Mouse (Mus musculus): ENCODE data around the gene Alk.
A peak's percentile ranks its signal among the peaks of the same experiment; 100 is the strongest.

Alk gene

DNA sequence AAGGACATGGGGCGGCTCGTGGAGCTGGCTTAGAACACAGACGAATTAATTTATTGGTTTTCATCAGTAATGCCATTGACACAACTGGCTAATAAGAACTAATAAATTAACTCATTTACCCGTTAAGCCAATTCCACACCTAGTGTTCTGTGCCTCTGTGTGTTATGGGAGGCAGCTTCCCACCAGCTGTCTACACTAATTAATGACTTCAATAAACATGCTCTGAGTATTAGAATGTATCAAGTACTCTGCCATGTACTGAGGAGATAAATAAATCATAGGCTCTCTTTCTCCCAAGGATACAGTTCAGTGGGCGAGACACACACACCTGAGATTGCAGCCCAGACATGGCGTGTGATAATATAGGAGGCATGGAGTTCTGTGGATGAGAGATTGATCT is 723.1 kb downstream of the Alk start:
- no peak for DNase-seq (ENCODE audit: low spot score in 2 of 2)

DNA sequence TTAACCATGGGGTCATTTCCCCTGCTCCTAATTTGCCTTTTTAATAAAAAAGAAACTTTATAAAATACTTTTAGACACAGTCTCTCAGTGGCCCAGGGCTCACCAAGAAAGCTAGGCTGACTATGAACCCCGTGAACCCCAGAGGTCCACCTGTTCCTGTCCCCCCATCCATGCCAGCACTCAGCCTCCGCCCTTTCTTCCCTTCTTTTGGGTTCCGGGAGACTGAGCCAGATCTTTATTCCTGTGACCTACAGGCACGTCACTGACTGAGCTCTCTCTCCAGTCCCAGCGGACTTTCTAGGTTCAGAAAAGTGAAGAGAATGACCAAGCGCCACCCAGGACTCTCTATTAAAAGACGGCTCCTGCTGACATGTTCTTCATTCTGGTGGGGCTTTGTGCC is 728.9 kb downstream of the Alk start:
- no peak for DNase-seq (ENCODE audit: low spot score in 2 of 2)

DNA sequence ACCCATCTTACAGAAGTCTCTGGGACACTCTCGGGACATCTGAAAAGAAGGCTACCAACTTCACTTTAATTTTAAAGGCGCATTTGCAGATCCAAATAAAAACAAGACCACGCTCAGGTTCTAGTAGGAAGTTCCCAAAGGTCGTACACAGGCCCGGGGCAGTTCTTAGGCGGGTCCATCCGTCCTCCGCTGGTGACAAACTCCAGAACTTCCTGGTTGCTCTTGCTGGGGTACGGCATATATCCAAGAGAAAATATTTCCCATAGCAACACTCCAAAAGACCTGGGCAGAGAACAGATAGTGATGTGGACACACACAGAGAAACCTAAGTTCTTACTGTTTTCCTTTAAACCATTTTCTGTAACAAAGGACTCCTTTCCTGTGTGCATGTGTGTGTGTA is 729.6 kb downstream of the Alk start:
- DNase-seq (ENCODE audit: low spot score in 2 of 2) = no peak

GRCm38 (mm10) chr17:71874077-71874476 is 730.4 kb downstream of the Alk start:
- peak; percentile 27 to 56 for DNase-seq (ENCODE audit: low spot score in 2 of 2)

DNA sequence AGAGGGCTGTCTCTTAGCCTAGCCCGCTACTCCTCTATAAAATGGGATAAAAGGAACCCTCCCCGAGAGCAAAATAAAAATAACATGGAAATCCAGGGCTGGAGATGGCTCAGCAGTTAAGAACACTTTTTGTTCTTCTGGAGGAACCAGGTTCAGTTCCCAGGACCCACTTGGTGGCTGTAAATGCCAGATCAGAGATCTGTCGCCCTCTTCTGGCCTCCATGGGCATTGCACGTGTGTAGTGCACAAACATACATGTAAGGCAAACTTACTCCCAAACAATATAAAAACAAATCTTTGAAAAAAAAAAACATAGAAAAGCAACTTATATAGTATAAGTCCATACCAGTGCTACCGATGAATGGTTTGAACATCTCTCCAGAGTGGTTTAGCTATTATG is 731.5 kb downstream of the Alk start:
- peak in 1 of 2 experiments; percentile 12 for DNase-seq (ENCODE audit: low spot score in 2 of 2)

- no peak for DNase-seq (ENCODE audit: low spot score in 2 of 2)
These were observed 732.4 kb downstream of the Alk start for GRCm38 (mm10) chr17:71871981-71872380.

GRCm38 (mm10) chr17:71870641-71871040 is 733.8 kb downstream of the Alk start:
- no peak for DNase-seq (ENCODE audit: low spot score in 2 of 2)

- DNase-seq (ENCODE audit: low spot score in 2 of 2) = no peak
These were observed 734.2 kb downstream of the Alk start for GRCm38 (mm10) chr17:71870232-71870621.

GRCm38 (mm10) chr17:71869372-71870231 is 734.8 kb downstream of the Alk start:
- DNase-seq (ENCODE audit: low spot score in 2 of 2) = peak in 1 of 2 experiments; percentile 33

DNA sequence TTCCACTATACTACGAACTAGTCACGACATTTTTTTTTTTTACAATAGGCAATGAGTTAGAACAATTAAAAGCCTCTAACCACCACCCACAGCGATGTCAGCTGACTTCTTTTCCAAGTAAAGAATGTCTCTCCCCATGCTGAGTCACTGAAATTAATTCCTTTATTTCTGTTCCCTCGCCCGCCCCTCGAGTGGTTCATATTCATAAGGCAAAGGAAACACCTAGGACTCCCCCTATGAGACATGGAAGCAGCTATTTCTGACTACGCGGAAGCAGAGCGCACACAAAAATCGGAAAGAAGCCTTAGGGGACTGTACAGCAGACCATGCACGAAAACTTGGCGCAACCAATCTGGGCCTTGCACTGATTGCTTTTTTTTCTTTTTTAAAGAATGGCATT is 735.6 kb downstream of the Alk start:
- DNase-seq (ENCODE audit: low spot score in 2 of 2) = no peak

GRCm38 (mm10) chr17:71867892-71868291 is 736.5 kb downstream of the Alk start:
- no peak for DNase-seq (ENCODE audit: low spot score in 2 of 2)

GRCm38 (mm10) chr17:71865437-71865836 is 739.0 kb downstream of the Alk start:
- no peak for DNase-seq (ENCODE audit: low spot score in 2 of 2)

DNA sequence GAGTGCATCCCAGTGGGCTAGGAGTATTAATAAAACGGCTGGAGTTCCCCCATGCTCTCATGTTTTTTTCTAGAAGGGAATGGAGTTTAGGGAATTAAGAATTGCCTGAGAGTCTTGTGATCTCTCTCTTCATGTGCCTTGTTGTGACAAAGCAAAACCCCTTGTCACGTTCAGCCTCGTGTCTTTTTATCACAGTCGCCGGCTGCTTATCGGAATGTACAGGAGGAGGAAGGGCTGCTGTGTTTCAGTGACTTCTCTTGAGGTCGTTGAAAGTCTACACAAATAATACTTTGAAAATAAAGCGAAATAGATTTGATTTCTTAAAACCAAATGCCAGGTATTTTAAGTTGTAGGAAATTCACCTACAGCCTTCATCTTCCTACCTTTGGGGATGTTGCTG is 740.4 kb downstream of the Alk start:
- DNase-seq (ENCODE audit: low spot score in 2 of 2) = no peak

DNA sequence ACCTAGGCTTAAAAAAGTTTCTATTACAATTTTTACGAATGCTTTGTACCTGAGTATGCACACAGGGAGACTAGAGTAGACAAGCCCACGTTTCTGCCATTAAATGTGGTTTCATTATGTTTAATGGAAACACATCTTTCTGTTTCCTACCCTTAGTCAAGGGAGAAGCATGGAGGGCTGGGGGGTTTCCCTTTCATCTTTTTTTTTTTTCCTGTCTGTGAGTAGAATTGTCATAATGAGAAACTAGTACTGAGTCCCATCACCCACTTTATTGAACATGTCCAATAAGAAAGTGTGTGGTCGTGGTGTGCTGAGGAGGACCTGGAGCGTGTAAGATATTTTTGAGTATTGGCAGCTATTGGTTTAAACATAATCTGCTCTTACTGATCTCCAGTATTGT is 741.5 kb downstream of the Alk start:
- no peak for DNase-seq (ENCODE audit: low spot score in 2 of 2)

DNA sequence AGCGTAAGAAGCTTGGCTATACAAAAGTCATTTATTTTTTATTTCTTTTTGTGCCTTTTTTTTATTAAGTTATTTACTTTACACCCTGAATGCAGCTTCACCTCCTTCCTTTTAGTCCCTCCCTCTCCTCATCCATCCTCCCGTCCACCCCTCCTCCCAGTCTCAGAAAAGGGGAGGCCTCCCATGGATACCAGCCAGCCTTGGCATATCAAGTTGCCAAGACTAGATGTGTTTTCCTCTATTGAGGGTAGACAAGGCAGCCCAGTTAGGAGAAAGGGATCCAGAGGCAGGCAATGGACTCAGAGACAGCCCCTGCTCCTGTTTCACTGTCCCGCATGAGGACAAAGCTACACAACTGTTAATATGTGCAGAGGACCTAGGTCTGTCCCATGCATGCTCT is 742.2 kb downstream of the Alk start:
- no peak for DNase-seq (ENCODE audit: low spot score in 2 of 2)

DNA sequence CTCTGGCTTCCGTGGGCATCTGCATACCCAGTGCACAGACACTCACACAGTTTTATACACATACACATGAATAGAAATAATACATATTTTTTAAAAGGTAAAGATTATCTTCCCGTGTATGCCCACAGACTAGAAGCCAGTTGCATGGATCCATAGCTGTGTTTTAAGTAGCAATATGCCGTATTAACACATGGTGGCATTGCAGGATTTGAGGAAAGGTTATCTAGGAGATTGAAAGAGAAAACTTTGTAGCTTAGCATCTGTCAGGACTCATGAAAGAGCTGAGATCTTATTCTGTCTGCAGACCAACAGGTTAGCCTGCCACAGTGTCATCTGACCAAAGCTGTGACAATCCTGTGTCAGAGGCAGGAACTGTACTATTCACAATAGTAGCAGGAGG is 772.5 kb downstream of the Alk start:
- no peak for DNase-seq (ENCODE audit: low spot score in 2 of 2)

- DNase-seq (ENCODE audit: low spot score in 2 of 2) = no peak
These were observed 775.6 kb downstream of the Alk start for GRCm38 (mm10) chr17:71828647-71829414.

DNA sequence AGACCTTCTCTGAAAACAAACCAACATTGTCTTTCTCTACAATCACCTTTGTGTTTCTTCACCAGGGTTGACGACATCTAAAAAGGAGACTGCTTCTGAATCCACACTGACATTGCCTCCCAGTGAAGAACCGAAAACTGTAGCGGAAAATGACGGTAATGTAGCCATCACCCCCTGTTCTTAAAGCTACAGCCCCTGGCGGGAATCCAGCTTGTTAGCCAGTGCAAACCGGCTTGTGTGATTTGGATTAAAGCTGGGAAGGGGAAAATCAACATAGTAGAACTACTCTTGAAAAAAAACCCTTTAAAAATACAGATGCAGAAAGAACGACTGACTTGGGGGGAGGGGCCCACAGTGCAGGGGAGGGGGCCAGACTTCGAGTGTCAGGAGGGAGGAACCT is 776.8 kb downstream of the Alk start:
- no peak for DNase-seq (ENCODE audit: low spot score in 2 of 2)

DNA sequence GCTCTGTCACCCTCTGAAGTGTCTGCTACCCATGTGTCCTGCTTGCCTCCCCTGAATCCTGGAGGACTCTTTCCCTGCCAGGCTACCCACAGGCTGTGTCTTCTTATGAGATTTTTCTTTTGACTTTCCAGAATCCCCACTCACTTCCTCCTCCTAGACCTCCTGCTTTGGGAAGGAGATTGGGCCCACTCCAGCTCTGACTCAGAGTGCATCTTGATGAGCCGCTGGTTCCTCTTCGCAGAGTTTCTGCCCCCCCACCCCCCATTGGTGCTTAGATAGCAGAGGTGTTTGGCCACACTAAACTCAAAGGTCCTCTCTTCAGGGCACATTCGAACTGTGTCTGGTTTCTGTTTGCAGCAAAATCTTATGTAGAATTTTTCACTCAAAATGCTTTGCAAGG is 777.8 kb downstream of the Alk start:
- no peak for DNase-seq (ENCODE audit: low spot score in 2 of 2)

DNA sequence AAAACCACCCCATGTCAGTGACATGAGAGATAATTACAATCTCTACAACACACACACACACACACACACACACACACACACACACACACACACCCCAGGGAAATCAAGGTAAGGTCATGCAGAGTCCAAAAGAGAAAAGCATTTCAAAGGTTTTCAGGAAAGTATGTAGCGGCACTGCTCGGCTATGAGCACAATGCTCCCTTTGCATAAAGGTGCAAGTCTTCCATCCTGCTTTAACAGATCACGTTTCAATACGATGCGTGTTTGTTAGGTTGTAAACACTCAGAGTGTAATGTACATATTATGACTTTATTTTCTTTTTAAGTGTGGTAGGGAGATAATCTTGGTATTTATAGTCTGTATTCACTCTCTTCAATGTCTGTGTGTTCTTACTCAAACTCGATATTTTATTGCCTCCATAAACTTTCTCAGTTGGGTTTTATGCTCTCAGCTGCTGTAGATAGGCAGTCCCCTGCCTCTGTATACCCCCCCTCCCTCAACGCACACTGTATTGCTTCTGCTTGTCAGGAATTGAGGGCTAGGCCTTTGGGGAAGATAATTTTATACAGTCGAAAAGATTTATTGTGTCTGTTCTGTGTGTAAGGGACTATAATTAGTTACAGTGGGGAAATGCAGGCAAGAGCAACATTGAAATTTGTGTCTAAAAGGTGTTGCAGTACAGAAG is 780.7 kb downstream of the Alk start:
- DNase-seq (ENCODE audit: low spot score in 2 of 2) = no peak

Data from urinary bladder, adult 18-20 months (tissue).